Mouse (Mus musculus) embryonic facial prominence, embryonic 13.5 days (tissue): ENCODE measurements around the gene Pdx1. TPM values are rescaled to one million over a fixed set of nuclear protein-coding genes. Genes with fewer than 3 reads are reported as not detected.

ENCODE experiments used
- ATAC-seq: fragments of 200-750 bp; cut with Nextera tagmentation; 2 replicates; pipeline ENCODE4 v1.8.0; 2017; ENCODE audit warnings: low read depth; ENCODE audit not compliant: insufficient number of reproducible peaks, insufficient read depth, low FRiP score, low TSS enrichment
- H3K27ac ChIP-seq: fragments of 300-500 bp; sonication (generic); 2 replicates; pipeline ENCODE4 v1.5.1; 2015; ENCODE audit warnings: moderate library complexity, mild to moderate bottlenecking, inconsistent platforms
- H3K27me3 ChIP-seq: fragments of 300-500 bp; sonication (generic); 2 replicates; pipeline ENCODE4 v1.6.1; 2015; ENCODE audit warnings: mild to moderate bottlenecking, inconsistent platforms
- H3K36me3 ChIP-seq: fragments of 300-500 bp; sonication (generic); 2 replicates; pipeline ENCODE4 v1.6.1; 2015; ENCODE audit warnings: mild to moderate bottlenecking, inconsistent platforms
- H3K4me1 ChIP-seq: fragments of 300-500 bp; sonication (generic); 2 replicates; pipeline ENCODE4 v1.6.1; 2015; ENCODE audit warnings: inconsistent platforms
- H3K4me2 ChIP-seq: fragments of 300-500 bp; sonication (generic); 2 replicates; pipeline ENCODE4 v1.6.1; 2015; ENCODE audit warnings: moderate library complexity, mild to moderate bottlenecking, inconsistent platforms
- H3K4me3 ChIP-seq: fragments of 300-500 bp; sonication (generic); 2 replicates; pipeline ENCODE4 v1.5.1; 2015; ENCODE audit warnings: mild to moderate bottlenecking, inconsistent platforms
- H3K9ac ChIP-seq: fragments of 300-500 bp; sonication (generic); 2 replicates; pipeline ENCODE4 v1.6.1; 2015; ENCODE audit warnings: mild to moderate bottlenecking, inconsistent platforms
- H3K9me3 ChIP-seq: fragments of 300-500 bp; sonication (generic); 2 replicates; pipeline ENCODE4 v1.6.1; 2016; ENCODE audit warnings: inconsistent platforms
- WGBS: fragments of 180-500 bp; shearing (Covaris S2); methylation state at CpG from one replicate; pipeline ENCODE4 v1.1.7; 2015; ENCODE audit warnings: mixed read lengths; 5-methylcytosine and 5-hydroxymethylcytosine counted together
- polyA plus RNA-seq: library from polyadenylated mRNA; unstranded; fragments of >200 nt; fragmentation: Nextera tagmentation; extraction: Ambion mirVana; gene quantifications from 2 replicates; pipeline ENCODE4 v1.2.1, GENCODE M21; 2015

Pdx1 gene
- polyA plus RNA-seq, 1 experiment from 2014 or later: not detected

DNA sequence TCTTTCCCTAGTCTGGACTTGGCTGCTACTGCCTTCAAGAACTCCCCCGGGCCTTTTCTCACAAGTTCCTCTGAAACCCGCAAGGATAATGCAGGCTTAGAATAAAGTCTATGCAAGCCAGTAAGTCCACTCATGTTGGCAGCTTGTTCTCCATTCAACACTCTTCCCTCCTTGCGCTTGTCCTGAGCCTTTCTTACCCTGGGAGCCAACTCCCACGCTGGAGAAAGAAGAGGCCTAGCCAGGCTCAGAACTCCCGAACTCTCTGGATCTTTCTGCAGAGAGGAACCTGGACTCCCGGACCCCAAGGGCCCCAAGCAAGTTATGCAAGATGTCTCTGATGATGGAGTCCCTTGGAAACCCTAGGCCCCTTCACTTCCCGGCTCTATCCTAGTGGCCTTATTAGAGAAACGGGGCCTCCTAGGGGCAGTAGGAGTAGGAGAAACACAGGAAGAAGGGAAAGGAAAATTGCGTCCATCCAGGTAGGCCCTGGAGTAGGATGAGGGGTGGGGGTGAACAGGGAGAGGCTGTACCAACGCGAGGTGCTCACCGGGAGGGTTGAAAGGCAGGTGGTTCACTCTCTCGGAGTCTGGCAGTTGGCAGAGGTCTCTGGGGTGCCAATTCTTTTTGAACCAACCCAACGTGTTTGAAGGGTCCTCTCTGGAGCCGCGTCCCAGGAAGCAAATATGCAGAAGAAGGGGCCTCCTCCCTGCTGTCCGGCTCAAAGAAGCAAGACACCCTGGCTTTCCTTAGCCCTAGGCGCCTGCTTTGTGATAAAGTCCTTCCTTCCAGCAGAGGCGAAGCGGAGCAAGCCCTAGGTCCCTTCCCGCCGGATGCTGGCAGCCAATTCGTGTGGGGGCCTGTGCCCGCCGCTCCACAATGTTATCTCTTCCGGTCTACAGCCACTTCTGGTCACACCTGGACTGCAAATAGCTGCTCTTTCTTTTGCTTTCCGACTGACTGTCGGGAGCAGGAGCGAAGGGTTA, 1.2 kb downstream of the Pdx1 start:
- no peak for ATAC-seq

DNA sequence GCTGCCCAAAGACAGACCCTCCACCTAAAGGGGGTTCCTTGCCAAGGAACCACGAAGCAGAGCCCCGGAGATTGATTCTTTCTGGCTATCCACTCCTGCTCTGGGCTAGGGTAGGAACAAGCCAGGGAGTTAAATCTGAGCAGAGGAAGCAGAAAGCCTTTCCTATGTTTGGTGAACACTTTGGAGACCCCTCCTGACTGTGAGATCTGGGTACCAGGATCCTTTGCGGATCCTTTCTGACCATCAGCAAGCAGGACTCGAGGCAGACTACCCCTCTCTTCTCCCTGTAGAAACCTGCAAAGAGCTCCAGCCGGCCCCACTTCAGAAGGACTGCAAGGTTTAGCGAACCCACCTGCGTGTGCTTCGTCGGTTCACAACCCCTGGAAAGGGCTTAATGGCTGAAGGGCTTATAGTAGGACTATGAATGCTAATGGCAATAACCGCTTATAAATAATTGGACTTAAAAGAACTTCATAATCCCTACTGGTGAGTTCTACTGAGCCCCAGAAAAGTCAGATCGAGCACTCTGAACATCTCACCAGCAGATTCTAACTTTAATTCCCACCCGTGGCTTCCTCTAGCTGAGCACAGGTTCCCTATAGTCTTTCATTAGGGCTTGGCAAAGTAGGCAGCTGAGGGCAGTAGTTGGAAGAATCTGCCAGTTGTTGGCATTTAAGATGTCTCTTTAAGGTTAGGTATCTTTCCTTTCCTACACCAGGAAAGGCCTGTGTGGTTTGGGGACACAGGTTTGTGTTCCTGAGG, 2.5 kb downstream of the Pdx1 start:
- H3K4me1 ChIP-seq: peaks cover 6% of the 10 kb centered on the region; the same call in 1 of the 2 replicates
- no peak overlapping the region for H3K4me2 ChIP-seq
- H3K4me3 ChIP-seq: no peak overlapping the region
- H3K9me3 ChIP-seq: no peaks in the 10 kb centered on the region
- H3K27me3 ChIP-seq: peaks cover 99% of the 10 kb centered on the region
- 2% methylated on average over 12 of the region's 12 CpGs for WGBS
- no peaks in the 10 kb centered on the region for H3K36me3 ChIP-seq
- H3K9ac ChIP-seq: no peak overlapping the region
- no peak overlapping the region for H3K27ac ChIP-seq
- ATAC-seq: no peak

More for the DNA sequence above, 1.2 kb downstream of the Pdx1 start:
- WGBS: 1% methylated on average over 29 of the region's 29 CpGs
- H3K4me3 ChIP-seq: no peak overlapping the region
- no peaks in the 10 kb centered on the region for H3K36me3 ChIP-seq
- H3K27me3 ChIP-seq: peaks cover 99% of the 10 kb centered on the region
- no peak overlapping the region for H3K9ac ChIP-seq
- H3K4me1 ChIP-seq: peaks cover 6% of the 10 kb centered on the region; the same call in 1 of the 2 replicates
- no peak overlapping the region for H3K4me2 ChIP-seq
- no peak overlapping the region for H3K27ac ChIP-seq
- H3K9me3 ChIP-seq: no peaks in the 10 kb centered on the region

DNA sequence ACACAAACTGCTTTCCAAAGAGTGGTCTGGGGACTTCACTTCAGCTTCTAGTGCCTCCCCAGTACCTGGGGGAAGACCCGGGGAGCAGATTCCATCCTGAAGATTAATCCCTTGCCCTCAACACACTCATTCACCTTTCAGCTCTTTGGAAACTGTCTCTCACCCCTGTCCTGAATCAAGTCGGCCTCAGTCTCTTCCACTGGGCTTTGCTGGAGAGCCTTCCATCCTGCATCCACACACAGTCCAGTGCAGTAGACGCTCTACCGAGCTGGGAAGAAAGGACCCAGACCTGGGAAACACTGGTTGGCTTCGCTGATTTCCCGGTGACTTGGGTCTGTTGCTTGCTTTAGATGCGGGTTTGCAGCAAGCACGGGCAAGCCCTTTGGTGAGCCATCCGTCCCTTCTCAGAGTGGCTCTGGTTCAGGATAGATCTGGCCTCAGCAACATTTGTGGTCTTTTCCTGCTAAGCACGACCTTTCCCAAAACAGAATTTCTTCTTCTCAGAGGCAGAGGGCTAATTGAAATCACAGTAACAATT, 3.1 kb downstream of the Pdx1 start:
- no peak overlapping the region for H3K9ac ChIP-seq
- peaks cover 99% of the 10 kb centered on the region for H3K27me3 ChIP-seq
- ATAC-seq: no peak
- H3K4me3 ChIP-seq: no peak overlapping the region
- H3K9me3 ChIP-seq: no peaks in the 10 kb centered on the region
- no peak overlapping the region for H3K27ac ChIP-seq
- H3K4me1 ChIP-seq: peaks cover 6% of the 10 kb centered on the region; the same call in 1 of the 2 replicates
- WGBS: 2% methylated on average over 10 of the region's 10 CpGs
- no peaks in the 10 kb centered on the region for H3K36me3 ChIP-seq
- H3K4me2 ChIP-seq: no peak overlapping the region

DNA sequence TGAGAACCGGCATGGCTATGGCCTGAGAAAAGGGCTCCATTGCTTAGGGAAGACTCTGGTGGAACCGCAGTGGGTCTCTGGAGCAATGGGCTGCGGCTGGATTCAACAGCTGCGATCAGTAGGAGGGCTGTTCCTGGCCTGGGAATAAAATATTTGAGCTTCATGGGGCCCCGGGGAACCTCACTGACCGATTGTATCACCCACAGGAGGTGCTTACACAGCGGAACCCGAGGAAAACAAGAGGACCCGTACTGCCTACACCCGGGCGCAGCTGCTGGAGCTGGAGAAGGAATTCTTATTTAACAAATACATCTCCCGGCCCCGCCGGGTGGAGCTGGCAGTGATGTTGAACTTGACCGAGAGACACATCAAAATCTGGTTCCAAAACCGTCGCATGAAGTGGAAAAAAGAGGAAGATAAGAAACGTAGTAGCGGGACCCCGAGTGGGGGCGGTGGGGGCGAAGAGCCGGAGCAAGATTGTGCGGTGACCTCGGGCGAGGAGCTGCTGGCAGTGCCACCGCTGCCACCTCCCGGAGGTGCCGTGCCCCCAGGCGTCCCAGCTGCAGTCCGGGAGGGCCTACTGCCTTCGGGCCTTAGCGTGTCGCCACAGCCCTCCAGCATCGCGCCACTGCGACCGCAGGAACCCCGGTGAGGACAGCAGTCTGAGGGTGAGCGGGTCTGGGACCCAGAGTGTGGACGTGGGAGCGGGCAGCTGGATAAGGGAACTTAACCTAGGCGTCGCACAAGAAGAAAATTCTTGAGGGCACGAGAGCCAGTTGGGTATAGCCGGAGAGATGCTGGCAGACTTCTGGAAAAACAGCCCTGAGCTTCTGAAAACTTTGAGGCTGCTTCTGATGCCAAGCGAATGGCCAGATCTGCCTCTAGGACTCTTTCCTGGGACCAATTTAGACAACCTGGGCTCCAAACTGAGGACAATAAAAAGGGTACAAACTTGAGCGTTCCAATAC, 4.7 kb downstream of the Pdx1 start:
- Histone ChIP-seq H3K9me3 (no peaks in the 10 kb centered on the region), H3K27ac (no peak overlapping the region), H3K4me2 (no peak overlapping the region), H3K4me3 (no peak overlapping the region), H3K36me3 (no peaks in the 10 kb centered on the region), H3K27me3 (peaks cover 99% of the 10 kb centered on the region), H3K4me1 (peaks cover 6% of the 10 kb centered on the region; the same call in 1 of the 2 replicates), H3K9ac (no peak overlapping the region)
- ATAC-seq: no peak
- WGBS: 2% methylated on average over 48 of the region's 48 CpGs

DNA sequence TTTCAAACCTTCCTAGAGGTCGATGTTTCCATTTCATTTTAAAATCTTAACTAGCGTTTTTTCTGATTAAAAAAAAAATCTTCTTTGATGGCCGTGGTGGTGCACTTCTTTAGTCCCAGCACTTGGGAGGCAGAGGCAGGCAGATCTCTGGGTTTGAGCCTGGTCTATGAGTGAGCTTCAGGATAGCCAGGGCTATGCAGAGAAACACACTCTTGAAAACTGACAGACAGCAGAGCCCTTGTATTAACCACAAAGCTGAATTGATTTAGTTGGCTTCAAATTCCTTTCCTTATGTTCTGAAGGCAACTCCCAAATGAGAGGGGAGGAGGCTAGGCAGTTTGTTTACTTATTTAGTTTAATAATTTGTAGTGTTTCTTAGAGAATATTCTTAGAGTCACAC, 6.0 kb downstream of the Pdx1 start:
- Histone ChIP-seq H3K4me2 (no peak overlapping the region), H3K27me3 (peaks cover 99% of the 10 kb centered on the region), H3K9me3 (no peaks in the 10 kb centered on the region), H3K27ac (no peak overlapping the region), H3K4me3 (no peak overlapping the region), H3K4me1 (no peaks in the 10 kb centered on the region), H3K9ac (no peak overlapping the region), H3K36me3 (no peaks in the 10 kb centered on the region)
- WGBS: 18% methylated on average over 3 of the region's 3 CpGs
- no peak for ATAC-seq

DNA sequence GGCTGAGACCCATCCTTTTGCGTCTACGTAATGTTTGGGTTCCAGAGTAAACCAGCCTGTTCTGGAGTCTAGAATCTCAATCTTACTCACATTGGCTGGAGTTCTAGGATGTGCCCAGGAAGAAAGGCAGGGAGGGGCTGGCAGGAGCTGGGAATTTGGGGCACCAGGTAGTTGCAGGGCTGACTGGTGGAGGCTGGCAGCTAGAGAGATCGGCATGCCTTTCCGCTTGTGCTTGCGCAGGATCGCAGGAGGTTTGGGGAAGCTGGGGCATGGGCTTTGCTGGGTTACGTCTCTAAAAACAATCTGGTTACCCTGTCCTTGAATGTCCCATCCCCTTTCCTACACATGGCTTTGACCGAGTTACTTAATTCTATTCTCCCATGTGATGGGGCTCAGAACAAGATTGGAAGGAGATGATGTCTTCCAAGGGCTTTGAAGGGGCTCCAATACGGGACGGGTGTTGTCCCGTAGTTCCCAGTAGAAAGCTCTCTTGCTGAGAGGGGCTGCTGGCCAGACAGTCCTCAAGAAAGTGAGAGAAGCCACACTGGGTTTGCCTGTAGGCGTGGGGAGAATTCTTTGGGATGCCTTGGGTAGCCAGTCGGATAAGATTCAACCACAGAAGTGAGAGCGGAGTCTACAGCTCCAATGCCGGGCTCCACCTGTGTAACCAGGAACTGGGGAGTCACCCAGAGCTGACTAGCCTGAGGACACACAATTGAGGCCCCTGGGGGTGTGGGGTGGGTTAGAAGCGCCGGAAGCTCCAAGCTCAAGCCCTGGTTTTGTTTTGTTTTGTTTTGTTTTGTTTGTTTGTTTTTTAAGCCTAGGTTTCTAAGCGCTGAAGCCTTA, 7.2 kb downstream of the Pdx1 start:
- Histone ChIP-seq H3K4me3 (no peak overlapping the region), H3K4me2 (no peak overlapping the region), H3K4me1 (no peaks in the 10 kb centered on the region), H3K9ac (no peak overlapping the region), H3K27ac (no peak overlapping the region), H3K9me3 (no peaks in the 10 kb centered on the region), H3K27me3 (peaks cover 99% of the 10 kb centered on the region), H3K36me3 (no peaks in the 10 kb centered on the region)
- ATAC-seq: no peak
- WGBS: 1% methylated on average over 18 of the region's 18 CpGs

DNA sequence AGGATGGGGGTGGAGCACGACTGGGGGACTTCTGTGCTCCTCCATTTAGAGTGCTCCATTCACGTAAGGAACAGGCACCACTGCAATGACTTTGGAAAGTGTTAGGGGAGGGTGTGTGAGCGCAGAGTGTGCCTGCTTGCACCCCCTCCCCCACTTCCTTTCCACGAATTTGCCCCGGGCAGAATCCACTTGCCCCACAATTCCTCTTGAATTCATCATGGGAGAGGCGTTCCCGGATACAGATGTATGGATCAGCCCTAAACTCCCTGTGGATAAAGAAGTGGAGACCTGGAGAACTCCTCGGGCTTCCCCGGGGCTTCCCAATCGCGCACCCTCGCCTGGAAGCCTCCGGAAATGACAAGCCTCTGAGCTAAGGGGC, 7.8 kb downstream of the Pdx1 start:
- H3K36me3 ChIP-seq: no peaks in the 10 kb centered on the region
- H3K27ac ChIP-seq: no peak overlapping the region
- H3K4me1 ChIP-seq: no peaks in the 10 kb centered on the region
- no peaks in the 10 kb centered on the region for H3K9me3 ChIP-seq
- 0% methylated on average over 13 of the region's 13 CpGs for WGBS
- H3K9ac ChIP-seq: no peak overlapping the region
- peaks cover 99% of the 10 kb centered on the region for H3K27me3 ChIP-seq
- H3K4me3 ChIP-seq: no peak overlapping the region
- ATAC-seq: no peak
- no peak overlapping the region for H3K4me2 ChIP-seq

DNA sequence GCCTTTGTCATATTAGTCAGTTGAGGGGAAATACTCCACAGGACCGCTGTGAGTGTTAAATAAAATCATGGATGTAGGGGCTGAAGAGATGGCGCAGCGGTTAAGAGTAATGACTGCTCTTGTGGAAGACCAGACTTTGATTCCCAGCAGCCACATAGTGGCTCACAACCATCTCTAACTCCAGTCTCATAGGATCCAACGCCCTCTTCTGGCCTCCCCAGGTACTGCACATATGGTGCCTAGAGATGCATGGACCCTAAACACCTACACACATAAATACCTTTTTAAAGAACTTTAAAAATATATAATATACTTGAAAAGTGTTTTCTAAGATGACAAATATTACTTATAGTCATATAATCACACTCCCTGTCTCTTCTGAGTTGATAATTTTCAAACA, 14.6 kb downstream of the Pdx1 start:
- Histone ChIP-seq H3K9ac (no peak overlapping the region), H3K9me3 (no peaks in the 10 kb centered on the region), H3K27ac (no peak overlapping the region), H3K4me3 (no peak overlapping the region), H3K27me3 (peaks cover 74% of the 10 kb centered on the region), H3K4me2 (no peak overlapping the region), H3K36me3 (no peaks in the 10 kb centered on the region), H3K4me1 (no peaks in the 10 kb centered on the region)
- ATAC-seq: no peak
- 74% methylated on average over 4 of the region's 4 CpGs for WGBS

DNA sequence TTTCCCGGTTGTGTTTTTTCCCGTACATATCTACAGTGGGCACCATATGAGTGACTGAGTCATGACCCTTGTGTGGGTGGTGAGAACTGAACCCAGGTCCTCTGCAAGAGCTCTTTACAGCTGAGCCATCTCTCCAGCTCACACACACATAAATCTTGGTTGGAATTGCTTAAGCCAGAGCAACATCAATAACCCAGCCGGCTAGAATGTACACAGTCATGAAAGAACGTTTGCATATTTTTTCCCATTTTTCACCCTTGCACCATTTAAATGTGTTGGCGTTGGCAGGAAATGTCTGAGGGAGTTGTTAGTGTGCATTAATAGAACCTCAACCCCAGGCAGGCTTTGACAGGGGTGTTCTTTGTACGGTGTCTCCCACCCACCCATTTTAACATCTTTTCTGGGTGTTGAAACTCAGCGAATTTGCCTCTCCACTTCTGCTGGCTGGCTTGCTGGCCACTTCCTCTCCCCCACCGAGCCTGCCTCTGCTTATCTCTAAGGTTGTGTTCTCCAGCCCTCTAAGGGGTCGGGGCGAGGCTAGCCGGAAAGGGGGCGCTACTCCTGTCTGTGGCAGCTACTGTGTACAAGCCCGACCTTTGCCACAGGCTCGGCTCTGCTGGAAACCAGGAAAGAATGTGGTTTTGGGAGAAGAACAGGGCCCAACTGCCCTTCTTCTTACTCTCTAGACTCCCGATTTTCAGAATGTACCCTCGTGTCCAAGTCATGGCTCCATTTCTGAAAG, 22.2 kb downstream of the Pdx1 start:
- no peak for ATAC-seq
- Histone ChIP-seq H3K4me2 (no peak overlapping the region), H3K27me3 (peaks cover 80% of the 10 kb centered on the region), H3K9ac (no peak overlapping the region), H3K9me3 (no peaks in the 10 kb centered on the region), H3K27ac (no peak overlapping the region), H3K4me3 (no peak overlapping the region), H3K4me1 (no peaks in the 10 kb centered on the region; the same call in 1 of the 2 replicates), H3K36me3 (no peaks in the 10 kb centered on the region)
- WGBS: 37% methylated on average over 16 of the region's 16 CpGs
